Mouse (Mus musculus): ENCODE measurements around the gene Lhx5. TPM values are rescaled to one million over a fixed set of nuclear protein-coding genes. Genes with fewer than 3 reads are reported as not detected.

Gene Lhx5
- polyA plus RNA-seq, 1 experiment from 2014 or later, result not detected

DNA sequence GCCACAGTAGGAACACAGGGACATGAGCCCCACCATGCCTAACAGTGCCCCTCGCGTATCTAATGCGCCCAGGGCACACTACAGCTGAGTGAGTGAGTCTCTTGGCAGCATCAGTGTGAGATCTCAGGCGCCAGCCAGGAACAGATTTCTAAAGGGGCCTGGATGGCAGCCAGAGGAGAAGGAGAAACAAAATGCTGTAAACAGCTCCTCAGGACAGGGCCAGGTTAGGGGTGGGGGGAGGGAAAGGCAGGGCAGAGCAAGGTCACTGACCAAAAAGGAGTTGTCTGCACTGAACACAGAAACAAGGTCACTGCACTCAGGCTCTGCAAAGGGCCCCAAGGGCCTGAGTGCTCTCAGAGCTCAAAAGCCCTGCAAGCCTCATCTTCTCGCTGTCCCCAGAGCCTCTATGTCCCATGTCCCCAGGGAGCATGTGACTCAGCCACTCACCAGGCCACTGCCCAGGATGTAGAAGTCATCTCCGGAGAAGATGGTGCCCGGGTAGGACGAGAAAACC is 59.2 kb downstream of the Lhx5 start:
- H3K4me3 ChIP-seq (ENCODE audit: low read length), result no peak overlapping the region
- H3K36me3 ChIP-seq (ENCODE audit: insufficient read depth, low read length), result peaks cover 20% of the 10 kb centered on the region; the same call in 1 of the 2 replicates
- H3K9me3 ChIP-seq (ENCODE audit: low read length), result no peaks in the 10 kb centered on the region
- H3K27ac ChIP-seq (ENCODE audit: low read length), result no peak overlapping the region
- H3K9ac ChIP-seq (replicated peaks; ENCODE audit: low read length), result no peak overlapping the region
- H3K4me2 ChIP-seq (replicated peaks; ENCODE audit: low read depth, low read length), result no peak overlapping the region
- 79% methylated on average over 8 of the region's 8 CpGs for WGBS
- no peak for ATAC-seq (ENCODE audit: low FRiP score, low TSS enrichment)
- peaks cover 5% of the 10 kb centered on the region; the same call in 1 of the 2 replicates for H3K4me1 ChIP-seq (ENCODE audit: insufficient read depth, low read length)
- H3K27me3 ChIP-seq (ENCODE audit: insufficient read depth, low read length), result no peaks in the 10 kb centered on the region

Other genes with a start within 250 kb of the Lhx5 start
- 13.3 and 15.3 TPM in 2 replicates for gene Sdsl, start 41.1 kb downstream of the Lhx5 start, polyA plus RNA-seq (2015; fragmentation: Nextera tagmentation; extraction: Ambion mirVana)
- gene Sds, start 44.8 kb downstream of the Lhx5 start, polyA plus RNA-seq (2015; fragmentation: Nextera tagmentation; extraction: Ambion mirVana), result not detected in 2 replicates
- 54.9 and 57.3 TPM in 2 replicates for gene Plbd2, start 71.9 kb downstream of the Lhx5 start, polyA plus RNA-seq (2015; fragmentation: Nextera tagmentation; extraction: Ambion mirVana)
- gene Slc8b1, start 79.5 kb downstream of the Lhx5 start, polyA plus RNA-seq (2015; fragmentation: Nextera tagmentation; extraction: Ambion mirVana), result 10.1 and 14.2 TPM in 2 replicates
- 30.6 and 34.1 TPM in 2 replicates for gene Tpcn1, start 157.0 kb downstream of the Lhx5 start, polyA plus RNA-seq (2015; fragmentation: Nextera tagmentation; extraction: Ambion mirVana)
- gene Iqcd, start 157.3 kb downstream of the Lhx5 start, polyA plus RNA-seq (2015; fragmentation: Nextera tagmentation; extraction: Ambion mirVana), result 1.5 TPM in 2 replicates
- 18.0 and 18.4 TPM in 2 replicates for gene Rita1, start 180.9 kb downstream of the Lhx5 start, polyA plus RNA-seq (2015; fragmentation: Nextera tagmentation; extraction: Ambion mirVana)
- 53.7 and 54.8 TPM in 2 replicates for gene Ddx54, start 181.0 kb downstream of the Lhx5 start, polyA plus RNA-seq (2015; fragmentation: Nextera tagmentation; extraction: Ambion mirVana)
- not detected in 2 replicates for gene Cfap73, start 202.5 kb downstream of the Lhx5 start, polyA plus RNA-seq (2015; fragmentation: Nextera tagmentation; extraction: Ambion mirVana)
- 0.66 and 0.70 TPM in 2 replicates for gene Rasal1, start 217.1 kb downstream of the Lhx5 start, polyA plus RNA-seq (2015; fragmentation: Nextera tagmentation; extraction: Ambion mirVana)

All from kidney, embryonic 16.5 days (tissue).